Mouse (Mus musculus) hindbrain, embryonic 14.5 days (tissue): ENCODE results near the gene Fras1. TPM values are rescaled to one million over a fixed set of nuclear protein-coding genes. Genes with fewer than 3 reads are reported as not detected.

Source experiments
- ATAC-seq: fragments of 200-750 bp; cut with Nextera tagmentation; 2 replicates; pipeline ENCODE4 v1.8.0; 2017; ENCODE audit warnings: moderate number of reproducible peaks, mild to moderate bottlenecking, moderate TSS enrichment, moderate library complexity; ENCODE audit not compliant: low FRiP score
- DNase-seq: peaks from one replicate; pipeline ENCODE4 v3.0.0-alpha.2; 2015; ENCODE audit warnings: low spot score
- H3K27ac ChIP-seq: fragments of 300-500 bp; sonication (generic); 2 replicates; pipeline ENCODE4 v1.5.1; 2014; ENCODE audit warnings: mild to moderate bottlenecking, moderate library complexity
- H3K27me3 ChIP-seq: fragments of 300-500 bp; sonication (generic); 2 replicates; pipeline ENCODE4 v1.6.1; 2014; ENCODE audit warnings: mild to moderate bottlenecking, low read length, mixed read lengths; ENCODE audit not compliant: control insufficient read depth, insufficient read depth
- H3K36me3 ChIP-seq: fragments of 300-500 bp; sonication (generic); replicated peaks from 2 replicates; pipeline ENCODE4 v1.6.1; 2014; ENCODE audit not compliant: control insufficient read depth, insufficient read depth
- H3K4me1 ChIP-seq: fragments of 300-500 bp; sonication (generic); replicated peaks from 2 replicates; pipeline ENCODE4 v1.6.1; 2014; ENCODE audit warnings: antibody characterized with exemption, low read length, mixed read lengths; ENCODE audit not compliant: control insufficient read depth, insufficient read depth
- H3K4me2 ChIP-seq: fragments of 300-500 bp; sonication (generic); replicated peaks from 2 replicates; pipeline ENCODE4 v1.6.1; 2014; ENCODE audit warnings: mild to moderate bottlenecking, moderate library complexity
- H3K4me3 ChIP-seq: fragments of 300-500 bp; sonication (generic); replicated peaks from 2 replicates; pipeline ENCODE4 v1.5.1; 2014; ENCODE audit warnings: mild to moderate bottlenecking, low read length
- H3K9ac ChIP-seq: fragments of 300-500 bp; sonication (generic); 2 replicates; pipeline ENCODE4 v1.6.1; 2014
- H3K9me3 ChIP-seq: fragments of 300-500 bp; sonication (generic); 2 replicates; pipeline ENCODE4 v1.6.1; 2016; ENCODE audit warnings: low read length; ENCODE audit not compliant: control insufficient read depth
- WGBS: fragments of 180-500 bp; shearing (Covaris S2); extraction: QIAGEN DNeasy Blood & Tissue Kit; methylation state at CpG from one replicate; pipeline ENCODE4 v1.1.7; 2014; 5-methylcytosine and 5-hydroxymethylcytosine counted together
- polyA plus RNA-seq: library from polyadenylated mRNA; unstranded; fragments of >200 nt; fragmentation: Nextera tagmentation; extraction: Ambion mirVana; gene quantifications from 2 replicates; pipeline ENCODE4 v1.2.1, GENCODE M21; 2014

Fras1 gene
- polyA plus RNA-seq, 1 experiment from 2014 or later, result 9.8 TPM

DNA sequence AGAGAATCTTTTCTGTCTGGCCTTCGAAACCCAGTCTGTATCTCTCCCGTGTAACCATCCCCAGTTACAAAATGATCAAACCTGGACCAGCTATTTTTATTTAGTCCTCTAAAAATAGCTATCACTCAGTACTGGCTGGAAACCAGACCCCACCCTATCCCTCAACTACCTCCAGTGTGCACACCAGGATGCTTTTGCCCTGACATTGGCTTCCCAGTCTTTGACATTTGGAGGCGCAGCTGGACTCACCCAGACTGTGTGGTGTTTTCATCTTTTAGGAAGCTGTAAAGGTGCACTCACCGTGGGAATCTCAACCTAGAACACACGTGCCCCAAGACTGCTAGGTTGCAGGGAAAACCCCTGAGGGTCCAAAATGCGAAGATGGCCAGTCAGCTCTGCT lies 649 bp upstream of the Fras1 start:
- no peaks in the 10 kb centered on the region for H3K36me3 ChIP-seq
- DNase-seq (no peak), ATAC-seq (peak; percentile 3; the same call in 1 of the 2 replicates)
- H3K9ac ChIP-seq, result peak overlapping the region; percentile 56; the same call in 1 of the 2 replicates
- H3K27ac ChIP-seq, result no peak overlapping the region
- peaks cover 13% of the 10 kb centered on the region; the same call in 1 of the 2 replicates for H3K4me1 ChIP-seq
- peak overlapping the region; percentile 61 for H3K4me3 ChIP-seq
- no peaks in the 10 kb centered on the region for H3K9me3 ChIP-seq
- H3K27me3 ChIP-seq, result 0 out of 2 replicates have a peak, but pooled peaks cover 6% of the 10 kb centered on the region
- peak overlapping the region; percentile 84 for H3K4me2 ChIP-seq
- 33% methylated on average over 6 of the region's 6 CpGs for WGBS

DNA sequence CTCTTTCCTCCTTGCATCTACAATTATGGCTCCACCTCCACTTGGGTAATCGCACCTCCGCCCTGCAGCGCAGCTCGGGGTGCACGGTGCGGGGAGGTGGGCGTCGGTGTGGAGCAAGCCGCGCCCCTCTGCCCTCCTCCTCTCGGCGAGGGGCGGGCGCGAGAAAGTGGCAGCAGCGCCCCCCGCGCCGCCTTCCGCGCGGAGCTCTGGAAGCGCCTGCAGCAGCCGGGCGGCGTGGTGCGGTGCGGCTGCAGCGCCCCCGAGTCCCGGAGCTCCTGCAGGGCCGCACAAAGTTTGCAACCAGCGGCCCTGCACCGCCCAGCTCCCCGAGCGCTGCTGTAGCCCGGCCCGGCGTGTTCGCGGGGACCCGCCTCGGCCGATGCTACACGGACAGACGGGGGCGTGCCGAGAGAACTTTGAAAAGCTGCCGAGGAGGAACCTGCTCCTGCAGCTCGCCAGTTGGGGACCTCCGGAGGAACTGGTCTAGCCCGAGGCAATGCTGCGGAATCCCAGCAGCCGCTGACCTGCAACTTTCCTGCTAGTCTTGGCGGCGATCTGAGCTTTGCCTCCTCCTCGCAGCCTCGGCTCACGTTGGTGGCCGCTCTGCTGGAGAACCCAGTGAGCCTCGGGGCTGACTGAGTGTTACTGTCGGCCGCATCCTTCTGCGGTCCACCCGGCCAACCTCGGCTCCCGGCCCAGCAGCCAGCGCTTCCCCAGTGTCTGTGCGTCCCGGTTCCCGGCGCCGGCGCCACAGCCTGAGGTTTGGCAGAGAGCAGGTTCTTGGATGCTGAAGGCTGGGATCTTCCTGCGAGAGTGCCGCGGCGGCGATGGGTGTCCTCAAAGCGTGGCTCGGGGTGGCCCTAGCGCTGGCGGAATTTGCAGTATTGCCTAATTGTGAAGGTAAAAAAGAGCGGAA lies 489 bp downstream of the Fras1 start:
- WGBS, result under 1% methylated on average over 74 of the region's 84 CpGs
- DNase-seq, result peak; percentile 68
- ATAC-seq, result peak; percentile 89

DNA sequence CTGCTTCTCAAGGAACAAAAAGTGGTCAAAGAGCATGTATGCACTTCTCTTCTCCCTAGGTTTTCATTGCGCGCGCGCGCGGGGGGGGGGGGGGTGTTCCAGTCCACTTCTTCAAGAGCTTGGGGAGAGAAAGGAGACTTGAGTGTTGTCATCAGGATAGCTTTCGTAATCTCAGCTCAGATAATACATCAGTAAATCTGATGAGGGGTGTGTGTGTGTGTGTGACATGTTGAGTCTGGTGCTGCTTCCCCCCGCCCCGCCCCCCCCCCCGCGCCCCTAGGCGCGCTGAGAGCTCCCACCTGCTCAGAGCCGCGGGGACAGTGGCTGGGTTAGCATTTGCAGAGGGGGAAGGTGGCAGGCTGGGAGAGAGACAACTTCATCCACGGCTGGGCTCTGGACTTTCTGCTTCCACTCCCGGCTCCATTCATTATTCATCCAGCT lies 1.7 kb downstream of the Fras1 start:
- Histone ChIP-seq H3K4me3 (peak overlapping the region; percentile 61), H3K36me3 (no peaks in the 10 kb centered on the region), H3K4me2 (peak overlapping the region; percentile 84), H3K27ac (no peak overlapping the region), H3K27me3 (0 out of 2 replicates have a peak, but pooled peaks cover 6% of the 10 kb centered on the region), H3K9me3 (no peaks in the 10 kb centered on the region), H3K9ac (peak overlapping the region; percentile 24; the same call in 1 of the 2 replicates), H3K4me1 (peaks cover 13% of the 10 kb centered on the region; the same call in 1 of the 2 replicates)
- ATAC-seq (no peak), DNase-seq (no peak)
- WGBS, result 0% methylated on average over 10 of the region's 17 CpGs

More for the DNA sequence above, 489 bp downstream of the Fras1 start:
- Histone ChIP-seq H3K9me3 (no peaks in the 10 kb centered on the region), H3K4me1 (peaks cover 13% of the 10 kb centered on the region; the same call in 1 of the 2 replicates), H3K4me3 (peak overlapping the region; percentile 61), H3K4me2 (peak overlapping the region; percentile 84), H3K36me3 (no peaks in the 10 kb centered on the region), H3K9ac (peak overlapping the region; percentile 56), H3K27ac (peak overlapping the region; percentile 3), H3K27me3 (0 out of 2 replicates have a peak, but pooled peaks cover 6% of the 10 kb centered on the region)

DNA sequence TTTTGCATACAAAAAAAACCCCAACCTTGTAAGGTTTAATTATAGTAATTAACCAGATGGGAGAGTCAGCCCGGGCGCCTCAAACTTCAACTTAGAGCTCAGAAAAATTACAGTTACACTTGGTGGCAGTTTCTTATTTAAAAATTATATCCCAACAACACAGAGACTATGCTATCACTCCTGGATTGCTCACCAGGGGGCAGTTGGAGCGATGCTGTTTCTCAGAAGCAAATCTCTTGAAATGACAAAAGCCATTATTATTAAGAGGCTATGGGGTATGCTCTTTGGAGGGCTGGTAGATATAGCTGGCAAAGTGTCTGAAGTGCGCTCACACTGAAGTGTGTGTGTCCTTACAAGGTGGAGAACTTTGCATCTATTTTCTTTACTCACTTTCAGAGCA lies 2.5 kb downstream of the Fras1 start:
- no peaks in the 10 kb centered on the region for H3K9me3 ChIP-seq
- no peak overlapping the region for H3K27ac ChIP-seq
- WGBS, result 46% methylated on average over 4 of the region's 4 CpGs
- H3K4me3 ChIP-seq, result no peak overlapping the region
- peaks cover 13% of the 10 kb centered on the region; the same call in 1 of the 2 replicates for H3K4me1 ChIP-seq
- H3K27me3 ChIP-seq, result 0 out of 2 replicates have a peak, but pooled peaks cover 6% of the 10 kb centered on the region
- ATAC-seq, result no peak
- no peak overlapping the region for H3K9ac ChIP-seq
- DNase-seq, result no peak
- no peaks in the 10 kb centered on the region for H3K36me3 ChIP-seq
- H3K4me2 ChIP-seq, result peak overlapping the region; percentile 84

DNA sequence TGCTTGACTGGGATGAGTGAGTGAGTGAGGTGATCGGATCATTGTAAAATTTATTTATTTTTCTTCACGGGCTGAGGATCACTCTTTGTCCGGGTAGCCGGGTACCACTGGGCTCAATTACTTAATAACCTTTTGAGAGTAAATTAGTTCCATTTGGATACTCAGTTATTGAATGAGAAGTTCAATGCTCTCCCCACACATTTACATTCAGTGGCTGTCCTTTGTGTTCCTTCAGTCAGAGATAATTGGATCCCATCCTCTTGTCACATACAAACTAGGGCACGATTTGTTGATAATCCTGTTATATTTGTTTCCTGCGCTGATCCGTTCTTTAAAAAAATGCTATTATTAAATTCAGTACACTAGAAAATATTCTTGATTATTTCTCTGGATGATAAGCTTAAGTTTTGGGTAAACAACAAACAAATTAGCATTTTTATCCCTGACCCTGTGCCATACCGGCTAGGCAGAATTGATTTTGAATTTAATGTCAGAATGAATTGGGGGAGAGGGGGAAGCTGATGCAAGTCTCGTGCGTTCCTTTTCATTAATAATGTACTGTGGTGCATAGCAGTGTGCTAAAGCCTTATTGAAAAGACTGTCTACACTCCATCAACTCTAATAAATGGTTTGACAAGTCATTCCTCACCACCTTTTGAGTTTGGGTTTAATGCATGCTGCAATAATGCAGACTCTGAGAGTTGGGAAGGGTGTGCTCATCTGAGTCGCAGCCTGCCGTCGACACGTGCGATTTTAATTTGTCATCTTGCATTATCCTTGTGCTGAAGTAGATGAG lies 12.6 kb downstream of the Fras1 start:
- H3K4me1 ChIP-seq, result peaks cover 9% of the 10 kb centered on the region; the same call in 1 of the 2 replicates
- 0 out of 2 replicates have a peak, but pooled peaks have one; percentile 43 for ATAC-seq
- WGBS, result 39% methylated on average over 15 of the region's 15 CpGs
- no peaks in the 10 kb centered on the region for H3K9me3 ChIP-seq
- H3K36me3 ChIP-seq, result no peaks in the 10 kb centered on the region
- H3K4me3 ChIP-seq, result no peak overlapping the region
- H3K27ac ChIP-seq, result no peak overlapping the region
- no peak for DNase-seq
- no peaks in the 10 kb centered on the region for H3K27me3 ChIP-seq
- no peak overlapping the region; the same call in 1 of the 2 replicates for H3K4me2 ChIP-seq
- H3K9ac ChIP-seq, result no peak overlapping the region

DNA sequence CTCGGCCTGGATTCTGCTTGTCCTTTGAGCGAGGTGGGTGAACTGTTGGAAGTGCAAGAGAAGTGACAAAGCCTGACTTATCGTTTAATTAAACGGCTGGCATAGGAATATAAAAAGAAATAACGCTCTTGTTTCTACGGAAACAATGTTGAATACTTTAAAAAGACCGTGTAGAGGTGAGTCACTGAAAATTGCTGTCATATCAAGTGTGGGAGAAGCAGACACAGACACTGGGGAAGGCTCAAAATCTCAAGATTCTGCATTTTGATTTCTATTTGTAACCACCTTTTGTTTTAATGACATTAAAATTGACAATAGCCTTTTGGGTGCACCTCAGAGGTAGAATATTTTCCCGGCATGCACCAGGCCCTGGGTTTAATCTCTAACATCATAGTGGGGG lies 14.6 kb downstream of the Fras1 start:
- no peaks in the 10 kb centered on the region for H3K9me3 ChIP-seq
- no peak overlapping the region for H3K27ac ChIP-seq
- H3K4me2 ChIP-seq, result no peak overlapping the region
- no peaks in the 10 kb centered on the region for H3K27me3 ChIP-seq
- no peak for ATAC-seq
- no peak overlapping the region for H3K4me3 ChIP-seq
- 92% methylated on average over 8 of the region's 8 CpGs for WGBS
- no peak for DNase-seq
- H3K9ac ChIP-seq, result no peak overlapping the region
- H3K4me1 ChIP-seq, result peaks cover 9% of the 10 kb centered on the region; the same call in 1 of the 2 replicates
- H3K36me3 ChIP-seq, result no peaks in the 10 kb centered on the region

DNA sequence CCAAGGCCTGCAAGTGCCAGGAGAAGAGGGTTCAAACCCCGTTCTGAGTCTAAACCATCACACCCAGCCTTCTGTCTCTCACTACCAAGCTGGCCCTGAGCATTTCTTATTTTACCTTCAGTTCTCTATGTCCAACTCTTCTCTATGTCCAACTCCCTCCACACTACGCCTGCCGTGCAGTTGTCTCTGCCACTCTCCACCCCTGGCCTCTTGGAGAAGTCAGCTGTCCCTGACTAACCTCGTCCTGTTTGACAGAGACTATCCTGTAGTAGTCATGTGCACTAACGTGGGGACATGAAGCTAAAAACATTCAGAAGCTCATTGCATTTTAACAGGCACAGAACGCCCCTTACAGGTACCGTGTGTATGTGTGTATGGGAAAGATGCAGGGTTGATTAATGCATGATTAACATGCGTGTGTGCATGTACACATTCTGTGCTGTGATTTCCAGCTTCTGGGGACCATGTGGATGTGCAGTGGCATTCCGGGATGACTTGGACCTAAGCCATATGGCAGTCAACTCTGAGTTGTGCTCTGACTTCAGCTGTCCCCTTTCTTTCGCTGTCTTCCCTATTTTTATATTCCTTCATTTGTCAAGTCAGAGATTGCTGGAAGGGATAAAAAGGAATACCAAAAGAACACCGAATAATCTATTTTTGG lies 16.3 kb downstream of the Fras1 start:
- Histone ChIP-seq H3K36me3 (no peaks in the 10 kb centered on the region), H3K9me3 (no peaks in the 10 kb centered on the region), H3K9ac (no peak overlapping the region), H3K4me3 (no peak overlapping the region), H3K4me1 (peaks cover 9% of the 10 kb centered on the region; the same call in 1 of the 2 replicates), H3K27ac (no peak overlapping the region), H3K27me3 (no peaks in the 10 kb centered on the region), H3K4me2 (no peak overlapping the region)
- no peak for ATAC-seq
- 88% methylated on average over 11 of the region's 11 CpGs for WGBS
- DNase-seq, result no peak

DNA sequence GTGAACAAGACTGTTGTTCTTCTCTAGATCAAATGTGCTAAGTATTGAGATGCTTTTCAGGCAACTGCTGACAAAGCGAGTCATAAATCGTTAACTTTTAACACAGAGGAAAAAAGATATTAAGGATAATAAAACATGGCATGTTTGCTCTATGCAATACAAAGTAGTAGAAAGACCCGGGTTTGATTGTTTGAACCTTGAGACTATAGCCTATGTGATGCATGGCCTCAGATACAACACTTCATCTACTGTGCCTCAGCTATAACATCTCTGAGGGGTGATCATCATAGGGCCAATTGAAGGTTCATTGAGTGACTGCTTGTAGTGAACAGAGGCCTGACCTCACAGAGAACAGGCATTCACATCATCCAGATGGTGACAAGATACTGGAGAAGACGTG lies 17.3 kb downstream of the Fras1 start:
- no peak for ATAC-seq
- no peak overlapping the region for H3K27ac ChIP-seq
- no peak overlapping the region for H3K4me2 ChIP-seq
- H3K4me3 ChIP-seq, result no peak overlapping the region
- 93% methylated on average over 4 of the region's 4 CpGs for whole genome bisulfite sequencing
- H3K9ac ChIP-seq, result no peak overlapping the region
- H3K4me1 ChIP-seq, result peaks cover 6% of the 10 kb centered on the region; the same call in 1 of the 2 replicates
- DNase-seq, result no peak
- H3K27me3 ChIP-seq, result no peaks in the 10 kb centered on the region
- no peaks in the 10 kb centered on the region for H3K36me3 ChIP-seq
- H3K9me3 ChIP-seq, result no peaks in the 10 kb centered on the region
